Mouse (Mus musculus): ENCODE measurements around the gene Olfr46. TPM values are rescaled to one million over a fixed set of nuclear protein-coding genes. Genes with fewer than 3 reads are reported as not detected.
"Not testable (repeated sequence)": the region's sequence is repeated elsewhere in the genome, so short reads cannot be mapped to it uniquely, and the experiment has no call there.

Olfr46 gene
- not detected in 2 replicates for polyA plus RNA-seq (2012)

- TF ChIP-seq GATA1 (IDR thresholded peaks at IDR 0.05; ENCODE audit: low read length) = not testable (repeated sequence)
Measured at GRCm38 (mm10) chr7:140600969-140601368, at the start of gene Olfr46. Olfr46 (plus strand) TSS chr7:140601269.

DNA sequence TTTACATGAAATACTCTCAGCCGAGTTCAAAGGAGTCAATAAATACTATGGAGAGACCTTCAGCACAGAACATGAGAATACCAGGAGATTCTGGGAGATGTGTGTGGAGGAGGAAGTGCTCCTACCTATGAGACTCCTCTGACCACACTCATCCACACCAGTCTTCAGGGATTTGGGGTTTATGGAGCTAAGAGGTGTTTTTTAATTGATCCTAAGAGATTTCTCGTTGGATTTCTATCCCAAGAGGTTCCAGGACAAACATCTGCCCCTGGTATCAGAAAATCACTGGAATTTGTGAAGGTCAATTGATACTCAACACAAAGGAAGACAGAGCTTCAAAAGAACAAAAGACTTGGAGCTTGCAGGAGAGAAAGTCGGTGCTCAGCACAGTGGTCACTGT is 33.5 kb upstream of the Olfr46 start, which contains the start of gene Olfr538:
Gene Olfr538, plus strand, starts transcription at position 301 of the 400 bp plus-strand sequence.
- no peak for TF ChIP-seq GATA1 (IDR thresholded peaks at IDR 0.05; ENCODE audit: low read length)

- TF ChIP-seq GATA1 (IDR thresholded peaks at IDR 0.05; ENCODE audit: low read length) = not testable (repeated sequence)
Measured at GRCm38 (mm10) chr7:140628670-140629069, 27.6 kb downstream of the Olfr46 start, which contains the start of gene Olfr61. Olfr61 (plus strand) TSS chr7:140628970.

DNA sequence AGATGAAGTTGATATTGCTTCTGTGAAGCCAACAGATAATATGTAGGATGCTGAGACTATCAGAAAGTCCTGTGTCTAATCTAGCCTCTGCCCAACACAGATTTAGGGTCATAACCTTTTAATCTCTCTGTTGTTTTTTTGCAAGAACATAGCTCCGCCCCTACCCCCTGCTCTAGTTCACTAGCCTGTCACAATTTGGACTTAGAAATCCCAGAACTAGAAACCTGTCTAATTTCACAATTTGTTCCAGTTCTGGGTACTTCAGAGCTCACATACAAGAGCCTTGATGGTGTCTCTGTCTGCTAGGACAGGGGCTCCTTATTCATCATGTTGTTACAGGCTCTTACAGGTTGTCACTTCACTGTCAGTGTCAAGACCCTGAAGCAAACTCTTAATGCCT is 29.5 kb downstream of the Olfr46 start:
- no peak for TF ChIP-seq GATA1 (IDR thresholded peaks at IDR 0.05; ENCODE audit: low read length)

DNA sequence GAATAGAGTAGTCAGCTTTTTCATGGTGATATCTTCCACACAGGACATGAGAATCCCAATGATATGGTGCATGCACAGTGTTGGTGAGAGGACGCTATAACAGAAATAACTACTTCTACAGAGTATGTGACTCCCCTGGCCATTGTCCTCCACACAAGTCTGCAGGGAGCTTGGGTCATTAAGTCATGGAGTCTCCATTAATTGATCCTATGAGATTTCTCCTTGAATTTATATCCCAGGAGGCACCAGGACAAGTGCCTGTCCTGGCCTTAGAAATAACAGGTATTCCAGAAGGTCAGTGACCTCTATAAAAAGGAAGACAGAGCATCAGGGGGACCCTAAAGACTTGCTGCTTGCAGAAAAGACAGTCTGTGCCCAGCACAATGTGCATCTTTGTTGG is 45.1 kb downstream of the Olfr46 start, which contains the start of gene Olfr53:
Gene Olfr53, plus strand, starts transcription at position 301 of the 400 bp plus-strand sequence.
- no peak for TF ChIP-seq GATA1 (IDR thresholded peaks at IDR 0.05; ENCODE audit: low read length)

DNA sequence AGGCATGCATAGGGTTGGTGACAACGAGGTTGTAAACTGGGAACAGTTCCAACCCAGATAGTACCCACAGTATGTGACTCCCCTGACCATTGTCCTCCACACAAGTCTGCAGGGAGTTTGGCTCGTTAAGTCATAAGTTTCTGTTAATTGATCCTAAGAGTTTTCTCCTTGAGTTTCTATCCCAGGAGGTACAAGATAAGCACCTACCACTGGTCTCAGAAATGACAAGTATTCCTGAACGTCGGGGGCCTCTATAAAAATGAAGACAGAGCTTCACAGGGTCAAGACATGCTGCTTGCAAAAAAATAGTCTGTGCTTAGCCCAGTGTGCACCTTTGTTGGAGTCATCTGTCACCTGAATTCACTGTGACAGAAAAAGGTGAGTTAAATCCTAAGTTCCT is 58.6 kb downstream of the Olfr46 start, which contains the start of gene Olfr539:
Gene Olfr539, plus strand, starts transcription at position 301 of the 400 bp plus-strand sequence.
- no peak for TF ChIP-seq GATA1 (IDR thresholded peaks at IDR 0.05; ENCODE audit: low read length)

Other genes starting within 250 kb of the Olfr46 start
- not detected in 2 replicates for gene Olfr60, start 239.6 kb upstream of the Olfr46 start, polyA plus RNA-seq (2012)
- not detected in 2 replicates for gene Olfr530, start 224.9 kb upstream of the Olfr46 start, polyA plus RNA-seq (2012)
- not detected in 2 replicates for gene Olfr531, start 198.4 kb upstream of the Olfr46 start, polyA plus RNA-seq (2012)
- gene Olfr532, start 179.6 kb upstream of the Olfr46 start, polyA plus RNA-seq (2012) = not detected in 2 replicates
- gene Olfr533, start 137.9 kb upstream of the Olfr46 start, polyA plus RNA-seq (2012) = not detected in 2 replicates
- gene Olfr535, start 117.1 kb upstream of the Olfr46 start, polyA plus RNA-seq (2012) = not detected in 2 replicates
- gene Olfr536, start 93.9 kb upstream of the Olfr46 start, polyA plus RNA-seq (2012) = not detected in 2 replicates
- gene Olfr538, start 33.4 kb upstream of the Olfr46 start, polyA plus RNA-seq (2012) = not detected in 2 replicates
- gene Olfr61, start 27.7 kb downstream of the Olfr46 start, polyA plus RNA-seq (2012) = not detected in 2 replicates
- gene Olfr53, start 45.2 kb downstream of the Olfr46 start, polyA plus RNA-seq (2012) = not detected in 2 replicates
- gene Olfr539, start 58.7 kb downstream of the Olfr46 start, polyA plus RNA-seq (2012) = not detected in 2 replicates
- not detected in 2 replicates for gene Olfr45, start 80.7 kb downstream of the Olfr46 start, polyA plus RNA-seq (2012)
- not detected in 2 replicates for gene Olfr541, start 96.0 kb downstream of the Olfr46 start, polyA plus RNA-seq (2012)
- gene Cyp2e1, start 162.5 kb downstream of the Olfr46 start, polyA plus RNA-seq (2012) = not detected in 2 replicates
- not detected in 2 replicates for gene Syce1, start 186.6 kb downstream of the Olfr46 start, polyA plus RNA-seq (2012)
- not detected in 2 replicates for gene Zfp941, start 220.9 kb downstream of the Olfr46 start, polyA plus RNA-seq (2012)
- gene Urah, start 233.7 kb downstream of the Olfr46 start, polyA plus RNA-seq (2012) = not detected in 2 replicates
- not detected in 2 replicates for gene Scgb1c1, start 244.3 kb downstream of the Olfr46 start, polyA plus RNA-seq (2012)
- gene Odf3, start 246.5 kb downstream of the Olfr46 start, polyA plus RNA-seq (2012) = 0.06 TPM in 1 of 2 replicates, not detected in the other

Measured in G1E-ER4 (cell line).